Mouse (Mus musculus) brain, embryonic 18.5 days (tissue): ENCODE measurements at regions not wholly inside any gene's neighbourhood (a gene's known extent, or its start where the extent isn't known, plus 50 kb on each side); places are given as distances from the start of the nearest gene placed in this dataset.

Experiments
- DNase-seq: peaks from one replicate; pipeline ENCODE4 v3.0.0-alpha.2; 2012; ENCODE audit warnings: low read depth, low spot score

GRCm38 (mm10) chr17:4785281-4785839 lies 208.8 kb upstream of the Arid1b start:
- DNase-seq, result no peak

DNA sequence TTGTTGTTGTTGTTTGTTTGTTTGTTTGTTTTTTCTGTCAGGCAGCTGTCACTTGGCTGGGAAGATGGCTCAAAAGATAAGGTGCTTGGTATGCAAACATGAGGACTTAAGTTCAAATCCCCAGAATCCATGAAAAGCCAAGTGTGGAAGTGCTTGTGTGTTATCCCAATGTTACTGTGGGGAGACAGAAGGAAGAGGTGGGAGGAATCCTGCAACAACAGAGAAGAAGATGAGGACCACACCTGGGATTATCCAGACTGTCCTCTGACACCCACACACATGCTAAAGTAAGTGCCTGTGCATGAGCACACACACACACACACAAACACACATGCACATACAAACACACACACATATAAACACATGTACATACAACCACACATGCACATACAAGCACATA lies 207.6 kb upstream of the Arid1b start:
- DNase-seq, result no peak

GRCm38 (mm10) chr17:4791873-4792272 lies 202.3 kb upstream of the Arid1b start:
- no peak for DNase-seq

GRCm38 (mm10) chr17:4796241-4796640 lies 197.9 kb upstream of the Arid1b start:
- DNase-seq, result no peak

DNA sequence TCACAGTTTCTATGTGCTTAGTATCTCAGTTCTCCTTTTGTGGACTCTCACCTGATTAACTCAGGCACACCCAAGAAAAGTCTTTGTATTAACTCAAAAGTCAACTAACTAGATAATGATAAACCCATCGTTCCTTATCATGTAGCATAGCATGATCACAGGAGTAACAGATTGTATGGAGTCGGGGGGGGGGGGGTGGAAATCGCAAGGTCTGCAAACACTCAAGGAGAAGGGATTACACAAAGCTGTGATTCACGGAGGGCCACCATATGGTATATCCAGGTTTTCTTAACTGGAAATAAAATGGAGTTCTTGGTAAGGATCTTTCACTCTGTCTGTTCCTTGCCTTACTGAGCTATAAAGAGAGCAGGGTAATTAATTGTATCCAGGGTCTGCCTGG lies 190.1 kb upstream of the Arid1b start:
- DNase-seq, result no peak

DNA sequence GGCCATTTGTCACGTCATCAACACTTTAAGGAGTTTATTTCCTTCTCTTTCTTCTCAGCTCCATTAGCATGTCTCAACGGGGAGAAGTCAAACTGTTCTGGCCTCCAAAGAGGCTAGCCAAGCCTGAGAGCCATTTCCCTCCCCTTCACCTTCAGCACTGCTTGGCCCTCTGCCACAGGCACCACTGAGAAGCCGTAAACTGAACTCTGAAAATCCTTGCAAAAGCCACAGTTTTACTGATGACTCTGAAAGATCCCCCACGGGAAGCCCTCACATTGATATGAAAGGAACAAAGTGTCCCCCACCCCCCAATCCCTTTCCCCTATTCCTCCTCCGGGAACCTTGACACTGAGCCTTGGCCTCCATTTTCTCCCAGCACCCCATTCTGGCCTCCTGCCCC lies 188.1 kb upstream of the Arid1b start:
- DNase-seq, result no peak

DNA sequence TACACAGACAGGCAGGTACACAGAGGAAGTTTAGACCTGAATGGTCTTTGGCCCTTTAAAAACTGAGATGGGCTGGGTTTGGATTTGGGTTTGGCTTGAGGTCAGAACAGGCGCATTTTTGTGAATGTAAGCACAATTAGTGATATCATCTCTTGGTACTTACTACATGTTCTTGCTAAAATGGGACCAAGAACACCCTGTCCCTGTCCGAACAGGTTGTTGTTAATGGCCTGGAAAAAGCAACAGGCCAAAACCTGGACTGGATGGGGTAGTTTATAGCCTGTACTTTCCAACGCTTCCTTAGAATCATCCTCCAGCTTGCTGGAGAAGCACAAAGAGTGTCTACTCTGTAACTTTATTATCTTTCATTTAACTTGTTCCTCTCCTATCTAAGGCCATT lies 185.2 kb upstream of the Arid1b start:
- no peak for DNase-seq

GRCm38 (mm10) chr17:4813232-4813631 lies 180.9 kb upstream of the Arid1b start:
- DNase-seq, result no peak

DNA sequence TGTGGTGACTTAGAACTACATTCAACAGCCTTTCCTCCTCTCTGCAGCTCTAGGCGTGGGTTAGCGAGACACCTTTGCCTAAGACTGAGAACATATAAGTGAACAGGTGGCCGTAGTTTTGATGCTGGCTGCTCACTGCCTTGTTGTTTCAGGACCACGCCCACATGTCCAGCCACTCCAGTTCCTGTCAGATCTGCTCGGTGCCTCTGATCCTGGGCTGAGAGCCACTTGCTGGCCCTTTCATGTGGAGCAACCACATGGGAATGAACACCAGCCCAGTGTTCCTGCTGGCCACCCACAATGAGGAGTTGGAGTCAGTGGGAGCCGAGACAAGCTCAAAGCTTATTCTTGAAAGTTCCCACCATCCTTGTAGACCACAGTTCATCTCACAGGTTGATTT lies 180.5 kb upstream of the Arid1b start:
- no peak for DNase-seq

- DNase-seq, result no peak
Observed at GRCm38 (mm10) chr17:4825221-4825895, 168.8 kb upstream of the Arid1b start.

GRCm38 (mm10) chr17:4834065-4834464 lies 160.1 kb upstream of the Arid1b start:
- DNase-seq, result no peak

- no peak for DNase-seq
Observed at GRCm38 (mm10) chr17:4834571-4834970, 159.6 kb upstream of the Arid1b start.

- DNase-seq, result no peak
Observed at GRCm38 (mm10) chr17:4835065-4835705, 158.9 kb upstream of the Arid1b start.

DNA sequence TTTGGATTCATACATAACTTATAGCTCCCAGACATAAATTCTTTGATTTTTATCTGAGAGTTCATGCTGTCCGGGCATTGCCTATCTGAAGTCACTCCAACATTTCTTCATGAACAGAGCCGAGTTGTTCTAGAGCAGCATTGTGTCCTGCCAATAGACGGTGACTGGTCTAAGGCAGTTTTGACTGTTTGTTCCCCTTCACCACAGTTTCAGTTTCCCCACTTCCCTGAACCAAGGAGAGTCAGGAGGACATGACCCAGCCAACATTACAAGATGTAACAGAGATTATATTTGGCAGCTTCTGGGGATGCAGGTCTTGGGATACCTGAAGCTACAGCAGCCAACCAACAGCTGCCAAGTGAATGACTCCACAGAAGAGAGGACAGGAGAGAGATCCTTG lies 154.0 kb upstream of the Arid1b start:
- DNase-seq, result no peak

GRCm38 (mm10) chr17:4858304-4858703 lies 135.8 kb upstream of the Arid1b start:
- no peak for DNase-seq

- no peak for DNase-seq
Observed at GRCm38 (mm10) chr17:4864901-4865300, 129.2 kb upstream of the Arid1b start.

DNA sequence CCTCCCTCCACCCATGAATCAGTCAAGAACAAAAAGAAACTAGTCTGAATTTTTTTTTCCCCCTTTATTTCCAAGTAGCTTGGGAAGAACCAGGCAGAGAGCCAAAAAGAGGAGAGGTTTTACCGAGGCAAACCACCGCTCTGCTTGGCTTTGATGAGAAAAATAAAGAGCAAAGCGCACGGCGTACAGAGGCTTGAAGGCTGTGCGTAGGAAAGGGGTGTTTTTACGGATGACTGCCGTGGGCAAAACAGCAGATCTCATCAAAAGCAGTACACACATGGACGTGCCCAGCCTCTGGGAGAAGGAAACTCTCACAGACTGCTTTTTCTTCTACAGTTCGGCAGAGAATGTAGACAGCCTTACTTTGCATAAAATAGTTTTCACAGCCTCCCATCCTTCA lies 128.5 kb upstream of the Arid1b start:
- peak; percentile 62 for DNase-seq

DNA sequence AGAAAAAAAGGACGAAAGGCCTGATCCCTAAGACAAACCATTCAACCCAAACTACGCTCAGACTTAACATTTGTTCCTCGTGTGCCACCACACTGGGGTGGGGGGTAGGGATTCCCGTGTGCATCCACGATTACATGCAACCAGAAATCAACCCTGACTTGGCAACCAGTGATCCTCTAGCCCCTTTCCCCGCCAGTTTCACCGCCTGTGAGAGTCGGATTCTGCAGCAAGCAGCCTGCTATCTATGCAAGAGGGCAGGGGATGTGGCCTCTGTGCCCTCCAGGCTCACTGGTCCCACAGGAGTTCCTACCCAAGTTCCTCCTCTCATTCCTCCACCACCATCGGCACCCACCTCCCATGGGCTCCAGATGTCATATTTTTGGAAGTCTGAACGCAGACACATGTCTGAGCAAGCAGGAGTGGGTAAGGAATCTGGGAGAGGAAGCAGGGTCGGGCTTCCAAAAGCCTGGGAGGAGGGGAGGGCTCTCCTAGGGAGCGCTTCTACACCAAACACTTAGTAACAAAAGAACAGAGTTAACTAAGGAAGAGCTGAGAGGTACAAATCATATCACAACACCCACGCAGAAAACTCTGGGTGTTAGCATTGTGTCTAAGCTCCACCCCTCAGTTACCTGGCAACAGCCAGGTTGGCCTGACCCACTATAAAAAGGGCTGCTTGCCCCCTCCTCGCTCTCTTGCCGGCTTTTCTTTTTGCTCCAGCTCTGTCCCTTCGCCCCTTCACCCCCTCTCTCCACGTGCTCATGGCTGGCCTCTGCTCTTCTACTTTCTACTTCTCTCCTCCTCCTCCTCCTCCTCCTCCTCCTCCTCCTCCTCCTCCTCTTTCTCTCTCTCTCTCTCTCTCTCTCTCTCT lies 127.9 kb upstream of the Arid1b start:
- no peak for DNase-seq

DNA sequence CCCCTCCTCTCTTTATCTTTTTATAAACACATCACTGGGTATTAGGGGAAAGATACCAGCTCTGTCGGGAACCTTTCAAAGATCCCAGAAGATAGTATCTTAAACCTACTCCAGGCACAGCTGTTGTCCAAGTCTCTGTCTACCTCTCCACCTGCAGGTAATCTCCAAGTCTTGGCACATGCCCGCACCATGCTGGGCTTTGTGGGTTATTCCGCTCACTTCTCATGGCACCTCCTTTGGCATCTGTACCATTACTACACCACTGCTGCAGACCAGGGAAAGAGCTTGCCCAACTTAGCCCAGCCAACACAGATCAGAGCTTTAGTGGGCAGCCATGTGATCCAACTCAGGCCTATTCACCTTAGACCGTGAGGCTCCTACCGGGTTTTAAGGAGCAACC lies 127.0 kb upstream of the Arid1b start:
- no peak for DNase-seq

DNA sequence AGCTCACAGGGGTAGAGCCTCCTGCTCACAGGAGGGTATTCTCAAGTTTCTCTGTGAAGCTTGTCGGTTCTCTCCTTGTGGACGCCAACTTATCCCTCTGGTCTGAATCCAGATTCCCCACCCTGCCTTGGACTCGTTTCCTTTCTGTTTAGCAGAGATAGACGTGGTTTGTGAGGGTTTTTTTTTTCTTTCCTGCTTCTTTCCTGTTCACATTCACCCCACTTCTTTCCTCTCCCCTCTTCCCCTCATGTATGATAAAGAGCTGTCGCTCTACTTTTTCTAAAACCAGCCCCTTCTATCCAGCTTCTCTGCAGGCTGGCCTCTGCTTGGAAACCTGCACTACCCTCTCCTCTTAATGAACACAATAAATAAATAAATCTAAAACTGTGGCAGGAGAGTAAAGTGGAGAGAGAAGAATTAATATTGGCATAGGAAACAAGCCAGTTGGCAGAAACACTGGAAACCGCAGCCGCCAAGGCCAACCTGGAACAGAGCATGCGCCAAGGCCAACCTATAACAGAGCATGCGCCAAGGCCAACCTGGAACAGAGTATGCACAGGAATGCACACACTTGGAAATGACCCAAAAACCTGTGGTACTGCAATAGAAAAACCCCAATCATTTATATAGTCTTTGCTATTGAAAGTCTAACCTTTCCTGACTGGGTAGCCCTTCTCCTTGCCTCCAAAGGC lies 126.2 kb upstream of the Arid1b start:
- no peak for DNase-seq

GRCm38 (mm10) chr17:4868446-4868825 lies 125.7 kb upstream of the Arid1b start:
- no peak for DNase-seq

GRCm38 (mm10) chr17:4868861-4869260 lies 125.3 kb upstream of the Arid1b start:
- DNase-seq, result no peak
